Mouse (Mus musculus) B cell, adult 67 days (primary cell): Measurements from ENCODE around the gene Gm12830. TPM values are rescaled to one million over a fixed set of nuclear protein-coding genes. Genes with fewer than 3 reads are reported as not detected.

ENCODE experiments used
- total RNA-seq, 2 experiments: library from RNA; stranded (reverse); gene quantifications; 4 replicates each; pipeline ENCODE4 v1.2.4; 2023

Gm12830 gene
- not detected for total RNA-seq

DNA sequence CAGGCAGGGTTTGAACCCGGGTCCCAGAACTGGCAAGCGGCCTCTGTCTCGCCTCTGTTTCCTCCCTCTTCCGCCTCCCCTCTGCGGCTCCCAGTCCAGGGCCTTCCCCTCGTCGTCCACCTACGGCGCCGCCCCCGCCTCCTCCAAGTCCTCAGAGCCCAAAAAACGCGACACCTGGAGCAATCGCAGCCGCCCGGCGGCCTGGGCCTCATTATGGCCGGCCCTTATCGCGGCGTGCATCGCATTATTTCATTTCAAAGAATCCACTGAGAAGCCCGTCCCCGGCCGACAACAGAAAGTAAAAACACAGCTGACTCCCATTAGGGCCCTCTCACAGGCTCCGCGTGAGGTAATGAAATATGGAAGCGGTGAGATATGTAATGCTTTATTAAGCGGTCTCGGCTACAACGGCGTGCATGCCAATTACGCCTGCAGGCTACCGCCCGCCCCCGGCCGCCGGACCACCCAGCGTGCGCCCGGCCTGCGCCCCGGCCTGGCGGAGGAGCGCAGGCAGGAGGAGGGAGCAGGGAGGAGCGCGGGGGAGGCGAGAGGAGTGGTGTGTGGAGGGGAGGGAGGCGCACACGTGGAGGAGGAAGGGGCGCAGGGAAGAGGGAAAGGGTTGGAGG is at the start of gene Gm12830:
Gene Gm12830, plus strand, starts transcription at position 156 of the 626 bp plus-strand sequence.

Other genes with a start within 250 kb of the Gm12830 start
- gene Foxd2, start 87.2 kb downstream of the Gm12830 start, total RNA-seq: 1 to 10 TPM in 1 of 2 experiments, under 1 TPM in 1; 0.87 to 1.1 TPM
- not detected for gene Foxe3, start 104.3 kb downstream of the Gm12830 start, total RNA-seq
- gene Cmpk1, start 165.5 kb downstream of the Gm12830 start, total RNA-seq: 10 to 100 TPM; 45.0 to 50.5 TPM
- under 1 TPM; 0.64 to 0.95 TPM for gene Stil, start 178.4 kb downstream of the Gm12830 start, total RNA-seq
- under 1 TPM in 1 of 2 experiments, not detected in 1; 0.23 TPM for gene Tal1, start 234.7 kb downstream of the Gm12830 start, total RNA-seq